Mouse (Mus musculus): ENCODE data around the gene Anxa9. TPM values are rescaled to one million over a fixed set of nuclear protein-coding genes. Genes with fewer than 3 reads are reported as not detected.

Anxa9 gene
- polyA plus RNA-seq, 1 experiment from 2014 or later: 1.6 TPM

- H3K4me3 ChIP-seq (ENCODE audit: low read depth, low read length): no peak overlapping the region
- ATAC-seq (ENCODE audit: insufficient number of reproducible peaks, low FRiP score, low TSS enrichment, low read depth): no peak
- no peak overlapping the region for H3K9ac ChIP-seq (ENCODE audit: low read length)
- no peaks in the 10 kb centered on the region for H3K4me1 ChIP-seq (ENCODE audit: control insufficient read depth, insufficient read depth, low read length)
- 91% methylated on average over 1 of the region's 1 CpGs for WGBS
- no peak for DNase-seq (ENCODE audit: low spot score)
- peaks cover 8% of the 10 kb centered on the region for H3K36me3 ChIP-seq (ENCODE audit: control insufficient read depth, insufficient read depth, low read length)
- no peaks in the 10 kb centered on the region for H3K27me3 ChIP-seq (ENCODE audit: control insufficient read depth, insufficient read depth, low read length)
- H3K4me2 ChIP-seq (ENCODE audit: low read depth, severe bottlenecking): no peak overlapping the region
- H3K27ac ChIP-seq (replicated peaks; ENCODE audit: low read depth, low read length): no peak overlapping the region
- H3K9me3 ChIP-seq (ENCODE audit: control insufficient read depth, low read length): no peaks in the 10 kb centered on the region
Observed at GRCm38 (mm10) chr3:95264724-95265123, 42.3 kb downstream of the Anxa9 start.

- H3K36me3 ChIP-seq (ENCODE audit: control insufficient read depth, insufficient read depth, low read length): peaks cover 8% of the 10 kb centered on the region
- no peak overlapping the region for H3K9ac ChIP-seq (ENCODE audit: low read length)
- WGBS: 45% methylated on average over 11 of the region's 11 CpGs
- DNase-seq (ENCODE audit: low spot score) (peak; percentile 82), ATAC-seq (ENCODE audit: insufficient number of reproducible peaks, low FRiP score, low TSS enrichment, low read depth) (no peak)
- no peak overlapping the region for H3K4me3 ChIP-seq (ENCODE audit: low read depth, low read length)
- H3K4me2 ChIP-seq (ENCODE audit: low read depth, severe bottlenecking): no peak overlapping the region
- H3K4me1 ChIP-seq (ENCODE audit: control insufficient read depth, insufficient read depth, low read length): no peaks in the 10 kb centered on the region
- H3K9me3 ChIP-seq (ENCODE audit: control insufficient read depth, low read length): no peaks in the 10 kb centered on the region
- no peak overlapping the region for H3K27ac ChIP-seq (replicated peaks; ENCODE audit: low read depth, low read length)
- no peaks in the 10 kb centered on the region for H3K27me3 ChIP-seq (ENCODE audit: control insufficient read depth, insufficient read depth, low read length)
Observed at GRCm38 (mm10) chr3:95263089-95263739, 43.8 kb downstream of the Anxa9 start.

- no peak overlapping the region for H3K4me3 ChIP-seq (ENCODE audit: low read depth, low read length)
- H3K27ac ChIP-seq (replicated peaks; ENCODE audit: low read depth, low read length): no peak overlapping the region
- 92% methylated on average over 4 of the region's 4 CpGs for WGBS
- no peak for DNase-seq (ENCODE audit: low spot score)
- no peak overlapping the region for H3K4me2 ChIP-seq (ENCODE audit: low read depth, severe bottlenecking)
- H3K4me1 ChIP-seq (ENCODE audit: control insufficient read depth, insufficient read depth, low read length): no peaks in the 10 kb centered on the region
- H3K9me3 ChIP-seq (ENCODE audit: control insufficient read depth, low read length): no peaks in the 10 kb centered on the region
- H3K36me3 ChIP-seq (ENCODE audit: control insufficient read depth, insufficient read depth, low read length): peaks cover 7% of the 10 kb centered on the region
- no peak overlapping the region for H3K9ac ChIP-seq (ENCODE audit: low read length)
- ATAC-seq (ENCODE audit: insufficient number of reproducible peaks, low FRiP score, low TSS enrichment, low read depth): no peak
- H3K27me3 ChIP-seq (ENCODE audit: control insufficient read depth, insufficient read depth, low read length): no peaks in the 10 kb centered on the region
Observed at GRCm38 (mm10) chr3:95261975-95262374, 45.0 kb downstream of the Anxa9 start.

GRCm38 (mm10) chr3:95256931-95257330 is 50.0 kb downstream of the Anxa9 start:
- 82% methylated on average over 5 of the region's 5 CpGs for WGBS
- Histone ChIP-seq H3K27me3 (ENCODE audit: control insufficient read depth, insufficient read depth, low read length) (no peaks in the 10 kb centered on the region), H3K4me2 (ENCODE audit: low read depth, severe bottlenecking) (no peak overlapping the region; the same call in 1 of the 2 replicates), H3K4me3 (ENCODE audit: low read depth, low read length) (no peak overlapping the region), H3K9ac (ENCODE audit: low read length) (no peak overlapping the region), H3K4me1 (ENCODE audit: control insufficient read depth, insufficient read depth, low read length) (no peaks in the 10 kb centered on the region), H3K9me3 (ENCODE audit: control insufficient read depth, low read length) (no peaks in the 10 kb centered on the region), H3K36me3 (ENCODE audit: control insufficient read depth, insufficient read depth, low read length) (peaks cover 9% of the 10 kb centered on the region), H3K27ac (replicated peaks; ENCODE audit: low read depth, low read length) (no peak overlapping the region)
- DNase-seq (ENCODE audit: low spot score): no peak
- no peak for ATAC-seq (ENCODE audit: insufficient number of reproducible peaks, low FRiP score, low TSS enrichment, low read depth)

GRCm38 (mm10) chr3:95250783-95251424 is 56.1 kb downstream of the Anxa9 start, which contains the start of gene Bnipl:
Bnipl (minus strand) TSS chr3:95251193.
- peak within 1 kb of the TSS; percentile 17; the same call in 1 of the 2 replicates for H3K9ac ChIP-seq (ENCODE audit: low read length)
- H3K9me3 ChIP-seq (ENCODE audit: control insufficient read depth, low read length): no peaks in the 10 kb centered on the region
- no peak within 1 kb of the TSS for H3K27ac ChIP-seq (replicated peaks; ENCODE audit: low read depth, low read length)
- H3K36me3 ChIP-seq (ENCODE audit: control insufficient read depth, insufficient read depth, low read length): no peaks in the 10 kb centered on the region
- H3K4me2 ChIP-seq (ENCODE audit: low read depth, severe bottlenecking): no peak within 1 kb of the TSS
- no peak for DNase-seq (ENCODE audit: low spot score)
- 43% methylated on average over 7 of the region's 7 CpGs for WGBS
- no peak within 1 kb of the TSS for H3K4me3 ChIP-seq (ENCODE audit: low read depth, low read length)
- H3K27me3 ChIP-seq (ENCODE audit: control insufficient read depth, insufficient read depth, low read length): no peaks in the 10 kb centered on the region
- no peaks in the 10 kb centered on the region for H3K4me1 ChIP-seq (ENCODE audit: control insufficient read depth, insufficient read depth, low read length)
- ATAC-seq (ENCODE audit: insufficient number of reproducible peaks, low FRiP score, low TSS enrichment, low read depth): no peak

DNA sequence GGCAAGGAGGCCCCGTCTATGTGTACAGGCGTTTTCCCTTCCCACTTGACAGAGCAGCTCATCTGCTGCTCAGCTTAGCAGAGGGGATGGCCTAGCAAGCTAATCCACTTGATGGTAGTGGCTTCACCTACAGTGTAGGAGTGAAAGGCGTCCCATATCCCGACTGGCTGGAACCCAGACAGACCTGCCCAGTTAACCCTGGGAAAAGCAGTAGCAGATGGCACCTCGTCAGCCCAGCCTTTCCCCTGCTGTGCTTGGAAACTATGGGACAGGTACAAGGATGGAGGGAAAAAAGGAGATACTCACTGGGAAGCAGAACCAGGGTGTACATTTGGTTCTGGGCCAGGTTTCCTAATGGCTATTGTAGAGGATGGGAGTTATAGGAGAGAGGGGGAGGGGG is 56.6 kb downstream of the Anxa9 start:
- Histone ChIP-seq H3K4me3 (ENCODE audit: low read depth, low read length) (no peak overlapping the region), H3K27me3 (ENCODE audit: control insufficient read depth, insufficient read depth, low read length) (no peaks in the 10 kb centered on the region), H3K4me2 (ENCODE audit: low read depth, severe bottlenecking) (no peak overlapping the region), H3K9me3 (ENCODE audit: control insufficient read depth, low read length) (no peaks in the 10 kb centered on the region), H3K9ac (ENCODE audit: low read length) (no peak overlapping the region; the same call in 1 of the 2 replicates), H3K36me3 (ENCODE audit: control insufficient read depth, insufficient read depth, low read length) (no peaks in the 10 kb centered on the region), H3K27ac (replicated peaks; ENCODE audit: low read depth, low read length) (no peak overlapping the region), H3K4me1 (ENCODE audit: control insufficient read depth, insufficient read depth, low read length) (no peaks in the 10 kb centered on the region)
- ATAC-seq (ENCODE audit: insufficient number of reproducible peaks, low FRiP score, low TSS enrichment, low read depth) (no peak), DNase-seq (ENCODE audit: low spot score) (no peak)
- WGBS: 73% methylated on average over 5 of the region's 5 CpGs

DNA sequence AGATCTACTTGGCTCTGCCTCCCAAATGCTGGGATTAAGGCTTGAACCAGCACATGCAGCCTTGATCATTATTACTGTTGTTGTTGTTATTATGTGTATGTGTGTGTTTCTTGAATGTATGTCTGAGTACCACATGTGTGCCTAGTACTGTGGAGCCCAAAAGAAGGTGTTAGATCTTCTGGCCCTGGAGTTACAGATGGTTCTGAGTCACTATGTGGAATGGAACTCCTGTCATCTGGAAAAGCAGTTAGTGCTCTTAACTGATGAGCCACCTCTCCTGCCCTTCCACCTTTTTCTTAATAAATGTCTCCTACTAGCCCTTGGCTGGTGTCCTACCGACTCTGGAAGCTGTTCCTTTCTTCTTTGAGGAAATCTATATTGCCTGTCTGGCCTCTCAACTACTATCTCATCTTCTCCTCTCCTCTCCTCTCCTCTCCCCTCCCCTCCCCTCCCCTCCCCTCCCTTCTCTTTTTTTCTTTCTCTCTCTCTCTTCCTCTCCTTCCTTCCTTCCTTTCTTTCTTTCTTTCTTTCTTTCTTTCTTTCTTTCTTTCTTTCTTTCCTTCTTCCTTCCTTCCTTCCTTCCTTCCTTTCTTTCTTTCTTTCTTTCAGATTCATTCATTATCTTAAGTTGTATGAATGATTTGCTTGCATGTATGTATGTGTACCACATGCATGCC is 59.2 kb downstream of the Anxa9 start:
- WGBS: 76% methylated on average over 1 of the region's 1 CpGs
- Histone ChIP-seq H3K36me3 (ENCODE audit: control insufficient read depth, insufficient read depth, low read length) (no peaks in the 10 kb centered on the region), H3K4me3 (ENCODE audit: low read depth, low read length) (no peak overlapping the region), H3K27me3 (ENCODE audit: control insufficient read depth, insufficient read depth, low read length) (no peaks in the 10 kb centered on the region), H3K9ac (ENCODE audit: low read length) (no peak overlapping the region), H3K4me2 (ENCODE audit: low read depth, severe bottlenecking) (no peak overlapping the region), H3K4me1 (ENCODE audit: control insufficient read depth, insufficient read depth, low read length) (no peaks in the 10 kb centered on the region), H3K9me3 (ENCODE audit: control insufficient read depth, low read length) (no peaks in the 10 kb centered on the region), H3K27ac (replicated peaks; ENCODE audit: low read depth, low read length) (no peak overlapping the region)
- no peak for ATAC-seq (ENCODE audit: insufficient number of reproducible peaks, low FRiP score, low TSS enrichment, low read depth)
- DNase-seq (ENCODE audit: low spot score): no peak

DNA sequence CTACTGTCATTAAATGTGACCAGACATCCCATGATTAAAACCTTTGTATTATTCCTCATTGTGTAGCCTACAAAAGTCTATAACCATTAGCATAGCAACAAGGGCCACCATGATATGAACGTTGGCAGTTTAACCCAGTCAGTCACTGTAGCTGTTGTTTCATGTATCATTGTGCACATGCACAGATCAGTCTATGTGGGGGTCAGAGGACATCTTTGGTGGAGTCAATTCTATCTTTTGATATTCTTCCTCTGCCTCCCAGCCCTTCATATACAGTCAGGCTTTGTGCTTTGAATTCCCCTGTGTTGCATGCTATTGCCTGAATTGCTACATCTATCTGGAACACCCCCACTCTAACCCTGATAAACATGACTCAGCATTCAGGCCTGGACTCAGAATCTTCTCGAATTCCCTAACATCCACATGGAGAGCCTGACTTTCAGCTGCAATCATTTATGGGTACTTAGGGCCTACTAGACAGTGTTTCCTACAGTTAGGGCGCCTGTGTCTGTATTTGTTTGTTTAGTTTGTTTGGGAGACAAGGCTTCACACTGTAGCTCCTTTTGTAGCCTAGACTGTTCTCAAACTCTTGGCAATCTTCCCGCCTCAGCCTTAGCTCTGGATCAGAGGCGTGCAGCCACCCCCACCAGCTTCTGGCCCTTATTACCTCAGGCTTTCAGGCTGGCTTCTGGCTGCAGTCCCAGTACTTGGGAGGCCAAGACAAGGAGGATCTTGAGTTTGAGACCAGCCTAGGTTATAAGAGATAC is 60.3 kb downstream of the Anxa9 start:
- ATAC-seq (ENCODE audit: insufficient number of reproducible peaks, low FRiP score, low TSS enrichment, low read depth) (no peak), DNase-seq (ENCODE audit: low spot score) (no peak)
- Histone ChIP-seq H3K36me3 (ENCODE audit: control insufficient read depth, insufficient read depth, low read length) (no peaks in the 10 kb centered on the region), H3K9ac (ENCODE audit: low read length) (no peak overlapping the region), H3K4me3 (ENCODE audit: low read depth, low read length) (no peak overlapping the region), H3K27ac (replicated peaks; ENCODE audit: low read depth, low read length) (no peak overlapping the region), H3K9me3 (ENCODE audit: control insufficient read depth, low read length) (no peaks in the 10 kb centered on the region), H3K27me3 (ENCODE audit: control insufficient read depth, insufficient read depth, low read length) (no peaks in the 10 kb centered on the region), H3K4me2 (ENCODE audit: low read depth, severe bottlenecking) (no peak overlapping the region), H3K4me1 (ENCODE audit: control insufficient read depth, insufficient read depth, low read length) (no peaks in the 10 kb centered on the region)
- 88% methylated on average over 5 of the region's 5 CpGs for WGBS

Data from limb, embryonic 11.5 days (tissue).